Mouse (Mus musculus) left cerebral cortex, adult 11 months (tissue): ENCODE measurements around the gene Hspa1a.
"Not testable (repeated sequence)": the region's sequence is repeated elsewhere in the genome, so short reads cannot be mapped to it uniquely, and the experiment has no call there.

Experiments
- DNase-seq: peaks from one replicate; pipeline ENCODE4 v3.0.0; 2022; ENCODE audit warnings: low spot score

Gene Hspa1a

GRCm38 (mm10) chr17:34965627-34966026 lies 6.3 kb downstream of the Hspa1a start:
- DNase-seq: no peak

GRCm38 (mm10) chr17:34964640-34965049 lies 7.3 kb downstream of the Hspa1a start:
- DNase-seq: no peak

GRCm38 (mm10) chr17:34962841-34963240 lies 9.1 kb downstream of the Hspa1a start:
- no peak for DNase-seq

- DNase-seq: no peak
Observed at GRCm38 (mm10) chr17:34962125-34962524, 9.8 kb downstream of the Hspa1a start.

- no peak for DNase-seq
Observed at GRCm38 (mm10) chr17:34960702-34961493, 11.1 kb downstream of the Hspa1a start.

GRCm38 (mm10) chr17:34959881-34960515 lies 12.0 kb downstream of the Hspa1a start:
- DNase-seq: no peak

- peak; percentile 72 for DNase-seq
Observed at GRCm38 (mm10) chr17:34959130-34959778, 12.7 kb downstream of the Hspa1a start, which contains the start of gene Hspa1b. Gene Hspa1b, minus strand, starts transcription at chr17:34959238.

- DNase-seq: not testable (repeated sequence)
Observed at GRCm38 (mm10) chr17:34958734-34959129, 13.2 kb downstream of the Hspa1a start.

GRCm38 (mm10) chr17:34957966-34958365 lies 14.0 kb downstream of the Hspa1a start:
- not testable (repeated sequence) for DNase-seq

GRCm38 (mm10) chr17:34957291-34957690 lies 14.7 kb downstream of the Hspa1a start:
- not testable (repeated sequence) for DNase-seq

- no peak for DNase-seq
Observed at GRCm38 (mm10) chr17:34956340-34956739, 15.6 kb downstream of the Hspa1a start.

- no peak for DNase-seq
Observed at GRCm38 (mm10) chr17:34955884-34956283, 16.1 kb downstream of the Hspa1a start.

GRCm38 (mm10) chr17:34954831-34955230 lies 17.1 kb downstream of the Hspa1a start:
- no peak for DNase-seq

GRCm38 (mm10) chr17:34953904-34954303 lies 18.1 kb downstream of the Hspa1a start:
- no peak for DNase-seq

- DNase-seq: no peak
Observed at GRCm38 (mm10) chr17:34953258-34953657, 18.7 kb downstream of the Hspa1a start.

- DNase-seq: peak; percentile 63
Observed at GRCm38 (mm10) chr17:34952378-34953040, 19.4 kb downstream of the Hspa1a start.

- DNase-seq: peak; percentile 45
Observed at GRCm38 (mm10) chr17:34951636-34952377, 20.1 kb downstream of the Hspa1a start.

GRCm38 (mm10) chr17:34950514-34951455 lies 21.2 kb downstream of the Hspa1a start:
- DNase-seq: no peak

- DNase-seq: no peak
Observed at GRCm38 (mm10) chr17:34949553-34949969, 22.4 kb downstream of the Hspa1a start.
